Mouse (Mus musculus) limb, embryonic 11.5 days (tissue): Measurements from ENCODE around the gene B4galt5. TPM values are rescaled to one million over a fixed set of nuclear protein-coding genes. Genes with fewer than 3 reads are reported as not detected.

Source experiments
- ATAC-seq: fragments of 200-750 bp; cut with Nextera tagmentation; 2 replicates; pipeline ENCODE4 v1.8.0; 2017; ENCODE audit warnings: low read depth; ENCODE audit not compliant: insufficient number of reproducible peaks, low FRiP score, low TSS enrichment
- DNase-seq: peaks from one replicate; pipeline ENCODE4 v3.0.0-alpha.2; 2015; ENCODE audit warnings: low spot score
- H3K27ac ChIP-seq: fragments of 300-500 bp; sonication (generic); replicated peaks from 2 replicates; pipeline ENCODE4 v1.5.1; 2014; ENCODE audit warnings: low read depth, mild to moderate bottlenecking, low read length
- H3K27me3 ChIP-seq: fragments of 300-500 bp; sonication (generic); 2 replicates; pipeline ENCODE4 v1.6.1; 2014; ENCODE audit warnings: mild to moderate bottlenecking, low read length, mixed read lengths; ENCODE audit not compliant: control insufficient read depth, insufficient read depth
- H3K36me3 ChIP-seq: fragments of 300-500 bp; sonication (generic); 2 replicates; pipeline ENCODE4 v1.6.1; 2014; ENCODE audit warnings: mild to moderate bottlenecking, low read length, moderate library complexity, mixed read lengths; ENCODE audit not compliant: control insufficient read depth, insufficient read depth
- H3K4me1 ChIP-seq: fragments of 300-500 bp; sonication (generic); 2 replicates; pipeline ENCODE4 v1.6.1; 2014; ENCODE audit warnings: low read length, mixed read lengths; ENCODE audit not compliant: control insufficient read depth, insufficient read depth
- H3K4me2 ChIP-seq: fragments of 300-500 bp; sonication (generic); 2 replicates; pipeline ENCODE4 v1.6.1; 2014; ENCODE audit warnings: low read depth, mild to moderate bottlenecking, moderate library complexity; ENCODE audit not compliant: severe bottlenecking
- H3K4me3 ChIP-seq: fragments of 300-500 bp; sonication (generic); 2 replicates; pipeline ENCODE4 v1.5.1; 2014; ENCODE audit warnings: low read depth, low read length
- H3K9ac ChIP-seq: fragments of 300-500 bp; sonication (generic); 2 replicates; pipeline ENCODE4 v1.6.1; 2014; ENCODE audit warnings: mild to moderate bottlenecking, low read length
- H3K9me3 ChIP-seq: fragments of 300-500 bp; sonication (generic); 2 replicates; pipeline ENCODE4 v1.6.1; 2016; ENCODE audit warnings: low read length; ENCODE audit not compliant: control insufficient read depth
- WGBS: fragments of 180-500 bp; shearing (Covaris S2); extraction: QIAGEN DNeasy Blood & Tissue Kit; methylation state at CpG from one replicate; pipeline ENCODE4 v1.1.7; 2014; 5-methylcytosine and 5-hydroxymethylcytosine counted together
- polyA plus RNA-seq: library from polyadenylated mRNA; unstranded; fragments of >200 nt; fragmentation: Nextera tagmentation; extraction: Ambion mirVana; gene quantifications from 2 replicates; pipeline ENCODE4 v1.2.1, GENCODE M21; 2014

Gene B4galt5
- polyA plus RNA-seq, 1 experiment from 2014 or later = 15.9 TPM

DNA sequence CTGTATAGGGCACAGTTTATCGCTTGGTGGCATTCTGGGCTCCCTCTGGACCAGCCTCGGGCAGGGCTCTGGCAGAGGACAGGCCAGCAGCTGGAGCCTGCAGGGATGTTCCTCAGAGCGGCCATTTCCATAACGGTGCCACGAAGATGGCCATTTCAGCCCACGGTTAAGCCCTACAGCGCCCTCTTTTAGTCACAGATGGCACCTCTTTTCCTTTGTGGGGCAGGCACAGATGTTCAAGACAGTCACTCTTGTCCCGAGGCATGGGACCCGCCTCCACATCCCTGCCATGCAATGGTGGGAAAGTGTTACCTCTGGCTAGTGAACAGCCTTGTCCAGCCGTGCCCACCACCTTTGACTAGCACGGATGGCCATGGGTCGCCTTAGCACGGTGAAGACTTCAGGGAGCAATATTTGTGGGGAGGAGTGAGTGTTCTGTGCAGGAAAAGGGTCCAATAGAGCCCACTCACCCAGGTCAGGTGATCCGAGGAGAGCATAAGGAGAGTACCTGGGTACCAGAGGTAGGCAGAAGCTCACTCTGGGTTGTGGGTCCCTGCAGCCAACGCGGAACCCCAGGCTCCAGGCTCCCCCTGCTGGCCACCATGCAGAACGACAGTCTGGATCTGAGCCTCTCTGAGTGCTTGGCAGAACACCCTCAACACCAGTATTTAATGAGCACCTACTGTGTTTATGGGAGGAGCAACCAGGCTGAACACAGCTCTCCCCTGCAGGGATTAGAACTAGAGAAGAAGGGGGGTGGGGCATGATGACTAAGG lies 70.0 kb downstream of the B4galt5 start:
- H3K27ac ChIP-seq = no peak overlapping the region
- no peaks in the 10 kb centered on the region for H3K9me3 ChIP-seq
- 61% methylated on average over 17 of the region's 17 CpGs for WGBS
- no peaks in the 10 kb centered on the region for H3K36me3 ChIP-seq
- H3K4me1 ChIP-seq = no peaks in the 10 kb centered on the region
- H3K4me3 ChIP-seq = no peak overlapping the region
- H3K4me2 ChIP-seq = no peak overlapping the region
- DNase-seq (peak; percentile 80), ATAC-seq (no peak; the same call in 1 of the 2 replicates)
- no peak overlapping the region for H3K9ac ChIP-seq
- H3K27me3 ChIP-seq = no peaks in the 10 kb centered on the region

GRCm38 (mm10) chr2:167278011-167278410 lies 71.0 kb downstream of the B4galt5 start:
- no peak for DNase-seq
- Histone ChIP-seq H3K4me2 (no peak overlapping the region), H3K4me1 (no peaks in the 10 kb centered on the region), H3K4me3 (no peak overlapping the region), H3K9me3 (no peaks in the 10 kb centered on the region), H3K27ac (no peak overlapping the region), H3K36me3 (no peaks in the 10 kb centered on the region), H3K9ac (no peak overlapping the region), H3K27me3 (no peaks in the 10 kb centered on the region)
- ATAC-seq = no peak
- WGBS = 88% methylated on average over 7 of the region's 7 CpGs

DNA sequence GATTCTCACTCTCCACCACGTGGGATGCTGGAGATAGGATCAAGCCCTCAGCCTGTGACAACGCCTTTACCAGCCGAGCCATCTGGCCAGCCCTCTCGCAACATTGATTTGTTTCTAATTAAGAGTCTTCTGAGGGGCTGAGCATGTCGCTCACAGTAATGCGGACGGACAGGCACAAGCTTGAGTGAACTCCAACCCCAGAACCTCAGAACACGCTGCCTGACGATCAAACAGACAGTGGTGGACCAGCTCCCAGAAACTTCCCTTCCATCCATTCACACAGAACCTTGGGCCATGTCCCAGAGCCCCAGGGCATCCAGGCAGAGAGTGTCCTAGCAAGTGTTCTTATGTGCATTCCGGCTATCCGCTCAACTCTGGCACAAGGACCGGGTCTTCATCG lies 72.0 kb downstream of the B4galt5 start:
- Histone ChIP-seq H3K27me3 (no peaks in the 10 kb centered on the region), H3K4me1 (no peaks in the 10 kb centered on the region), H3K4me3 (no peak overlapping the region), H3K36me3 (no peaks in the 10 kb centered on the region), H3K9me3 (no peaks in the 10 kb centered on the region), H3K27ac (no peak overlapping the region), H3K4me2 (no peak overlapping the region), H3K9ac (no peak overlapping the region)
- 58% methylated on average over 13 of the region's 13 CpGs for WGBS
- ATAC-seq = no peak
- DNase-seq = no peak

DNA sequence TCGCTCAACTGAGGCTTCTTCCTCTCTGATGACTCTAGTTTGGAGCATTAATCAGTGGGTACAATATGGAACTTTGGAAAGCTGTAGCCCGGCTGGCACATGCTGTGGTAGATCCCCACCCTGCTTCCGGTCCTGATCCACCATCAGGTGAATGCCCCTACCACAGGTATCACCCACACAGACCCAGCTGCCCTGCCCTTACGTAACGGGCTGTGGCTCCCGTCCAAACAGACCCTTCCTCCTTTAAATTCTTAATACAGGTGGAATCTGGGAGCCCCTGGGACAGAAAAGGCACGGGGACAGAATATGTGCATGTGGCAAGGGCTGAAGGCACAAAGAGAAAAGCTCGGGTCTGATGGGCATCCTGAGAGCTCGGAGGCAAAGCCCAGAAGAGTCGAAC lies 73.1 kb downstream of the B4galt5 start:
- H3K4me3 ChIP-seq = no peak overlapping the region

DNA sequence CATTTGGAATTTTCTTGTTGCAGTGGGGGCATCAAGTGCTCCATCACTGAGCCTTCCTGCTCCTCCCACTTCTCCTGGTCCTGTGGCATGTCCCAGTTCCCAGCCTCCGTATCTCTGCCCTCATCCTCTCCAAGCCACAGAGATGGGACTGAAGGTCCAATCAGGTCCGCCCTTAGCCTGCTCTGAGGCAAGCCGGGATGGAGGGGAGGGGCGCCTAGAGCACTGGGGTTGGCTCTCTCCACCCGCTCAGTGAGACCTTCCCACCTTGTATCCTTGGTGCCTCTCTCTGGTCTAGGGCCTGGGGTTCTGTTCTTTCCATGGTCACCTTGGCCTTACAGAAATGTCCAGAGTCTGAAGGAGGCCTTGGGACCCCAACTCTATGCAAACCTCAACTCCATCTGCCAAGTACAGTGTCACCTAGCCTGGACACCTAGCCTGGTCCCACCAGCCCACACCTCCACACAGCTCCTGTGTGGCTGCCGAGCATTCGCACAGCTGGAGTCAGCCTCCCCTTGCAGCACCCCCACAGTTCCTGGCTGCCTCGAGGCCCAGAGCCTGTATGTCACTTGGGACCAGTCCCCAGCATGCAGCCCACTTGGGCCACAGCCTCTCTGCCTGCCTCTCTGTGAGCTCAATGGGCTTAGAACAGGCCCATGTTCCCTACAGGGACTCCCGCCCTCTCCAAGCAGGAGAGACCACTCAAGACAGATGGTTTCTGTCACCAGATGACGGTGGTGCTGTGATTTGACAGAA lies 74.1 kb downstream of the B4galt5 start:
- no peaks in the 10 kb centered on the region for H3K36me3 ChIP-seq
- no peaks in the 10 kb centered on the region for H3K27me3 ChIP-seq
- no peaks in the 10 kb centered on the region for H3K9me3 ChIP-seq
- ATAC-seq = no peak
- no peak overlapping the region for H3K27ac ChIP-seq
- WGBS = 49% methylated on average over 10 of the region's 10 CpGs
- H3K4me3 ChIP-seq = no peak overlapping the region
- no peak overlapping the region for H3K4me2 ChIP-seq
- H3K4me1 ChIP-seq = no peaks in the 10 kb centered on the region
- no peak for DNase-seq
- no peak overlapping the region for H3K9ac ChIP-seq

More for the DNA sequence above, 73.1 kb downstream of the B4galt5 start:
- DNase-seq (no peak), ATAC-seq (no peak)
- Histone ChIP-seq H3K27me3 (no peaks in the 10 kb centered on the region), H3K27ac (no peak overlapping the region), H3K4me1 (no peaks in the 10 kb centered on the region), H3K9me3 (no peaks in the 10 kb centered on the region), H3K36me3 (no peaks in the 10 kb centered on the region), H3K9ac (no peak overlapping the region), H3K4me2 (no peak overlapping the region)
- WGBS = 89% methylated on average over 10 of the region's 10 CpGs

DNA sequence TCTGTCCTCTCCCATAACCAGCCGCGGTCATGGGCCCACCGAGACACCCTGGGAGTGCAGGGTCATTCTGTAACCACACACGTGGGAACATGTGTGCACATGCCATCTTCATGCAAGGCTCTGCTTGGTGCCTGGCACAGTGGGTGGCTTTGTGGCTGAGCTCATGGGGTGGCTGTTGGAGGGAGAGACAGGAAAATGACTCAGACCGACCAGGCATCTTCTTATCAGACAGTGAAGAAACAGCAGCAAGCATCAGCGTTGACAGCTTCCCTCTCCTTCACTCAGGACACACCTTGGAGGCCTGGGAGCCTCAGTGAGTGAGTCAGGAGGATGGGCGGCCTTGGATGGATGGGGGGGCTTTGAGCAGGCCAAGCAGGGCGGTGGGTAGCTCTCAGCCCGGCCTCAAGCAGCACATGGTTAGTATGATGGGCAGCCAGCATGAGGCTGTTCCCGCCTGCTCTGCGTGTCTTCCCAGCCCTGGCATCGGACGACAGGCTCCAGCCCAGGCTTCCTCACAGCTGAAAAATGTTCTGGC lies 75.7 kb downstream of the B4galt5 start:
- H3K4me1 ChIP-seq = no peaks in the 10 kb centered on the region
- H3K4me3 ChIP-seq = no peak overlapping the region
- no peak overlapping the region for H3K9ac ChIP-seq
- H3K27me3 ChIP-seq = no peaks in the 10 kb centered on the region
- ATAC-seq (no peak), DNase-seq (no peak)
- 82% methylated on average over 13 of the region's 13 CpGs for WGBS
- no peak overlapping the region for H3K27ac ChIP-seq
- no peaks in the 10 kb centered on the region for H3K9me3 ChIP-seq
- H3K4me2 ChIP-seq = no peak overlapping the region
- H3K36me3 ChIP-seq = no peaks in the 10 kb centered on the region

DNA sequence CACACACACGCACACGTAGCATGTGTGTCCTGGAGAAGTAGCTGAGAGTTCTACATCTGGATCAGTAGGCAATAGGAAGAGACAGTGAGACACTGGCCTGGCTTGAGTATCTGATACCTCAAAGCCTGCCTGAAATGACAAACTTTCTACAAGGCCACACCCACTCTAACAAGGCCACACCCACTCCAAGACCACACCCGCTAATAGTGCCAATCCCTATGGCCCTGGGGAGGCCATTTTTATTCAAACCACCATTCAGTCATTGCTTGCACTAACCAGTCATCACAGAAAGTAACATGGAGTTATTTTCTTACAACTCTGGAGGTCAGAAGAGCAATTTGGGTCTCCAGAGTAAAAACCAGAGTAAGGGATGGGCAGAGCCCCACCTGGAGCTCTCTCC lies 76.3 kb downstream of the B4galt5 start:
- no peak for DNase-seq
- no peak for ATAC-seq
- no peak overlapping the region for H3K4me3 ChIP-seq
- no peaks in the 10 kb centered on the region for H3K9me3 ChIP-seq
- H3K27me3 ChIP-seq = no peaks in the 10 kb centered on the region
- H3K4me1 ChIP-seq = no peaks in the 10 kb centered on the region
- WGBS = 79% methylated on average over 3 of the region's 3 CpGs
- no peaks in the 10 kb centered on the region for H3K36me3 ChIP-seq
- H3K4me2 ChIP-seq = no peak overlapping the region
- no peak overlapping the region for H3K27ac ChIP-seq
- no peak overlapping the region for H3K9ac ChIP-seq

DNA sequence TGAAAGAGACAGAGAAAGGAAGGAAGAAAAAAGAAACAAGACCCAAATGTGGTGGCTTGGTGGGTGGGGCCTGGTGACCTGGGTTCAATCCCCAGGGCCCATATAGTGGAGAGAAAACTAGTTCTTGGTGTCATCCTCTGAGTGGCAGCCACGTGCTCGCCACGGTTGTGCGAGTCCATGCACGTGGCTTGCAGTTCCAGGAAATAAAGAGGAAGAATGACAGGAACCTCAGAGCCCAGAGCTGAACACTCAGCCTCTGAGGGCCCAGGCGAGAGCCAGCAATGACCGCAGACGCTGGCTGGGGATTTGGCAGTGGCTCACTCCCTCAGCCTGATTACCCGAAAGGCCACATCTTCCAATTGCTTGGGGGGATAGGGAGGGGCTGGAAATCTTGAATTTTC lies 77.9 kb downstream of the B4galt5 start:
- no peak for DNase-seq
- no peaks in the 10 kb centered on the region for H3K36me3 ChIP-seq
- H3K9me3 ChIP-seq = no peaks in the 10 kb centered on the region
- H3K4me2 ChIP-seq = no peak overlapping the region
- H3K4me1 ChIP-seq = no peaks in the 10 kb centered on the region
- WGBS = 87% methylated on average over 9 of the region's 9 CpGs
- H3K27me3 ChIP-seq = no peaks in the 10 kb centered on the region
- H3K4me3 ChIP-seq = no peak overlapping the region
- no peak overlapping the region for H3K9ac ChIP-seq
- H3K27ac ChIP-seq = no peak overlapping the region
- no peak for ATAC-seq
